Mouse (Mus musculus) effector memory CD4-positive, alpha-beta T cell, adult 7 months (primary cell): ENCODE measurements around the gene Phldb2. TPM values are rescaled to one million over a fixed set of nuclear protein-coding genes. Genes with fewer than 3 reads are reported as not detected.

Source experiments
- polyA plus RNA-seq: library from polyadenylated mRNA; unstranded; fragments of 100-300 nt; shearing (Covaris generic); gene quantifications from one replicate; pipeline ENCODE4 v1.2.1, GENCODE M21; 2017

The Phldb2 gene
- 0.84 TPM for polyA plus RNA-seq

DNA sequence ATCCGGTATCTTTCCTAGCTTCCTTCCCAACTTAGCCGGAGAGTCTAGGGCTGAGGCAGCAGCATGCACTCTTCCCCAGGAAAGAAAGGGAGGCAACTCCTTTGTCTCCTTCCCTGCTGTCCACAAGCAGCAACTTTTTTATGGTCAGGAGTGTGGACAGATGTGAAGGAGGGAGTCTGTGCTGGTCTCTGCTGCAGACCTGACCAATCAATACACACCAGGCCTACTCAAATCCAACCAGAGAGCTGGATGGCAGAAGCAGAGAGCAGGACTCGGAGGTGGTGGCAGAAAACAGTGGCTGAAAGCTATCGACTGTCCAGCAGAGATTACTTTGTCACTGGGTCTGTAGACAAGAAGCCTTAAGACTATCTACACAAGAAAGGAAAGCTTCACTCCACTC, at the start of gene Phldb2:
Gene Phldb2, minus strand, starts transcription at position 205 of the 400 bp plus-strand sequence.

DNA sequence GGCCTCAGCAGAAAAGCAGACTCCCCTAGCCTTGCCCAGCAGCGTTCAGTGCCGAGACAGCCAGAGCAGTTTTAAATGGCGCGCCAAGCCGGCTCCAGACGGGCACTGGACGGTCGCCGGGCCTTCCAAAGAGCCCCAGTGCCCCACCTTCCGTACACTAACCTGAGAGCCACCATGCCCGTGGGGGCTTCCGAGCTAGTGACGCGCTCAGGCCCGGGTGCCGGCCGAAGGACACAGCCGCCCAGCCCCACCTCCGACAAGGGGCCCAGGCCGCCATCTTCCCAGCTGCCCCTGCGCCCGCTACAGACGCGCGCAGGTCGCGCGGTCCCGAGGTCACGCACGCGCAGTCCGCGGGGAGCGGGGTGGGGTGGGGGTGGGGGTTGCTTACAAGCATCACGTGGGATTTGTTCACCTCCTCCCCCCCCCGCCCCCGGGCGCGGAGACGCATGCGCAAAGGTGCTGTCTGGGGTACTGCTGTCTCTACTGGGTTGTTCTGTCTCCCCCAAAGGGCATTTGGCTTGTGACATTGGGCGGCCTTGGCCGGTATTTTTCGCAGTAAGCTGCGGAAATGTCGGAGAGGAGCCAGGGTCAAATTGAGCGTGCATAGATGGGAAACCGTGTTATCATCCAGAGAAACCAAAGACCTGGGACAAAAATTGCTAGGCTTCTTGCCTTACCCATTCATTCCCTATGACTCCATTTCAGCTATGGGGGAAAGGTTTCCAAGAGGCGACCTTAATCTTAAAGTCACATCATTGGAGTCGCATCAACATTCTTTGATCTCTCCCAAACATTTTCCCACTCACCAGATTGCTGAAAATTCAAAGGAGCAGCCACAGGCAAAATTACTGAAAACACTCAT, 210.6 kb downstream of the Phldb2 start, which contains the start of gene Abhd10:
Gene Abhd10, minus strand, starts transcription at position 341 of the 862 bp plus-strand sequence.

DNA sequence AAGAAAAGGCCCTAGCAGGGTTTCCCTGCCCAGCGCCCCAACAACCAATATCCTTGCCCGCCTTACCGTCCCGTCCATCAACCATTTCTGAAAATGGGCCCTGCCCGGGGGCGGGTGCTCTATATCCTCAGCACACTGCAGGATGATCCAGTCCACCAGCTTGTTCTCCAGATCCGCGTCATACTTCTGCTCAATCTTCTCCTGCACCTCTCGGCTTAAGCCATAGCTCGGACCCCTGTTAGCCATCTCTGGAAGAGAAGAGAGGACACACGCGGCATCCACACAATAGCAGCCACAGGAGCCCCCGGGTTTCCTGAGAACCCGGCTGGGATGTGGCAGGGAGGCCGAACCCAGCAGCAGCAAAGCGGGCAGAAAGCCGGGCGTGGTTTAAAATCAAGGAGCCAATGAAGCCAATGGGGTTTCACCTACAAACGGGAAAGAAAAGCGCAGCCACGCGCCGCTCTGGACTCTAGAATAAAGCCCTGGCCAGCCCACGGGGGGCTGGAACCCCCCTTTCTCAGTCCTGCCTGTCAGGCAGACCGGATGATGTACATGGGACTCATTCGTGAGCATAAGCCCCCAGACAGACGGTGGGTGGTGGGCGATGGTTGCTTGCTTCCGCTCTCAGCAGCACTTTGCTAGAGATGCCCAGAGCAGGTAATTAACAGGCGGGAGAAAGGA, 229.2 kb downstream of the Phldb2 start, which contains the start of gene Tagln3:
Gene Tagln3, minus strand, starts transcription at position 548 of the 681 bp plus-strand sequence.

Other genes starting within 250 kb of the Phldb2 start
- not detected for gene Tagln3, start 229.0 kb downstream of the Phldb2 start, polyA plus RNA-seq
- 30.8 TPM for gene Abhd10, start 210.6 kb downstream of the Phldb2 start, polyA plus RNA-seq
- gene Plcxd2, start 56.6 kb upstream of the Phldb2 start, polyA plus RNA-seq = 99.5 TPM
- gene Cd96, start 166.7 kb upstream of the Phldb2 start, polyA plus RNA-seq = 193 TPM
- gene Gm4737, start 201.5 kb upstream of the Phldb2 start, polyA plus RNA-seq = 4.2 TPM